Mouse (Mus musculus) megakaryocyte, embryonic 14.5 days (primary cell): ENCODE measurements at regions not wholly inside any gene's neighbourhood (a gene's known extent, or its start where the extent isn't known, plus 50 kb on each side); places are given as distances from the start of the nearest gene placed in this dataset.

Source experiments
- FLI1 ChIP-seq: IDR thresholded peaks from 2 replicates; pipeline ENCODE4 v1.6.1; 2012; ENCODE audit warnings: low read length, inconsistent platforms, mixed read lengths
- GATA1 ChIP-seq: IDR thresholded peaks from 3 replicates; pipeline ENCODE4 v1.6.1; 2012; ENCODE audit warnings: mixed read lengths, low read length, inconsistent platforms, borderline replicate concordance

DNA sequence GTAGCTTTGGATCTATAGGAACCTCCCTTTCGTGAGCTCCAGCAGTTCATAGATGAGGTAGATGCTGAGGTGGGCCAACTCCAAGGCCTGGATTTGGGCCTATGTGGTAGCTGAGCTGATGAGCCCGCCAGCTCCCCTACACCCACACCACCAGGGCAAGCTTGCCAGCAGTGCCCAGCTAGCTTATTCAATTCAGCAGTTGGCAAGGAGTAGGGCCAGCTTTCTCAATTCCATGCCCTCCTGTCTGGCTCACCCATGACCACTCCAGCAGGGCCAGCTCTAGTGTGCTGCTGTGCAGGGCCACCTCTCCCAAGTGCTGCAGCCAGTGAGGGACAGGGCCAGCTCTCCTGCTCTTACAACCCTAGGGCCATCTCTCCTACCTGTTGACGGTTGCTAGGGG lies 97.1 kb upstream of the Tbc1d2b start:
- no peak for TF ChIP-seq GATA1
- TF ChIP-seq FLI1 = no peak
